Mouse (Mus musculus) 3134 (cell line): ENCODE measurements around the gene Hid1.
"Not testable (repeated sequence)": the region's sequence is repeated elsewhere in the genome, so short reads cannot be mapped to it uniquely, and the experiment has no call there.

ENCODE experiments used
- DNase-seq: peaks from one replicate; pipeline ENCODE4 v3.0.0-alpha.2; 2011; ENCODE audit warnings: low spot score; ENCODE audit not compliant: insufficient read length; ENCODE audit errors: extremely low read depth

Hid1 gene

DNA sequence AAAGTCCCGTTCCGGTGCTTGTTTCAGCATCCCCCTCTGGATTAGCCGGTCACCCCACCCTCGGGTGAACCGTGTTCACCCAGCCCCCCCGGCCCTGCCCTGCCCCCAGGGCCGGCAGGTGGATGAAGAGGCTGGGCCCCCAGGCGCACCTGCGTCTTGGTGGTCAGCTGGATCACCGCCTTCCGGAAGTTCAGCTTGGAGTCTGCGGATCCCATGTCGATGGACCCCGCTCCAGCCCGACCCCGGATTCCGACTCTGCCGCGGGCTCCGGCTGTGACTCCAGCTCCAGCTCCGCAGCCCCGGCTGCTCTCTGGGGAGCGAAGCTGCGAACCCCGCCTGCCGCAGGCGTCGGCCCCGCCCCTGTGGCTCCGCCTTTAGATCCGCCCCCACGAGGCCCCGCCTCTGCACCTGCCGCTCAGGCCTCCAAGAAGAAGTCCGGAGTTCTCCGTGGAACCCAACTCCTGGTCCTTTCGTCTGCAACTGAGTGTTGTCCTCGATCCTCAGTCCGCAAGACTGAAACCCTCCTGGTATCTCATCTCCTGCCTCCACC, at the start of gene Hid1:
Gene Hid1 (minus strand): TSS at position 362 of the 550 bp plus-strand sequence.
- peak; percentile 89 for DNase-seq

DNA sequence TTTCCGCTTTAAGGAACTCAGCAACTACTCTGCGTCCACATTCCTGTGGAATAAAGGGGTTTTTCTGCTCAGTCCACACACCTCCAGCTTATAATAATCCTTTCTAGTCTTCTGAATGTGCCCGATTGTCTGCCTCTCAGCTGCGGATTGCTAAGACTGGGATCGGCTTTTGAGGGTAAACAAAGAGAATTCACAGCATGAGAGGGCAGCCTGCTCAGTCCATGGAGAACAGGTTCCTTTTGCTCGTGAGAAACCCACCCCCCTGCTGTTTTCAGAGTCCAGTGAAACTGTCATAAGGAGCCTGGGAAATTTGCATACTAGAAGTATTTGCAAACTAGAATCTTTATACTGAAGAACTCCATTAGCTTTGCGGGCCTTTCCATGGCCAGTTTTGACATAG, 42.0 kb upstream of the Hid1 start:
- no peak for DNase-seq

DNA sequence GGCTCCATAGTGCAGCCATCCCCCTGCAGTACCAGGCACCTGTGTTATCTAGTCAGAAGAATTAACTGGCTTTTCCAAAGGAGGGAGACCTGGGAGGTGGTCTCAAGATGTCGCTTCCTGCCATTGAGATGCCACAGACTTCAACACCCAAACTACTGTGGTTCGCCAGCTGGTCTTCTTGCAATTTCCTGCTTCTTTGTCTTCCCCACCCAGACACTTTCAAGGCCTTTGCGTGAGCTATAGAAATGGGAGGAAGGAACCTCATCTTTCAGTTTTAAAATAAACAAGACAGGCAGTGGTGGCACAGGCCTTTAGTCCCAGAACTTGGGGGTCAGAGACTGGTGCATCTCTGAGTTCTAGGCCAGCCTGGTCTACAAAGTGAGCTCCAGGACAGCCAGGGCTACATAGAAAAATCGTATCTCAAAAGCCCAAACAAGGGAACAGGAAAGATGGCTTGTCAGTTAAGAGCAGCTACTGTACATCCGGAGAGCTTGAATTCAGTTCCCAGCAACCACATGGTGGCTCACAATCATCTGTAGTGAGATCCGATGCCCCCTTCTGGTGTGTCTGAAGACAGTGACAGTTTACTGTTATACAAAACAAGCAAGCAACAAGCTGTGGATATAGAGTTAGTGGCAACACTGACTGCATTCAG, 40.8 kb upstream of the Hid1 start:
- no peak for DNase-seq

DNA sequence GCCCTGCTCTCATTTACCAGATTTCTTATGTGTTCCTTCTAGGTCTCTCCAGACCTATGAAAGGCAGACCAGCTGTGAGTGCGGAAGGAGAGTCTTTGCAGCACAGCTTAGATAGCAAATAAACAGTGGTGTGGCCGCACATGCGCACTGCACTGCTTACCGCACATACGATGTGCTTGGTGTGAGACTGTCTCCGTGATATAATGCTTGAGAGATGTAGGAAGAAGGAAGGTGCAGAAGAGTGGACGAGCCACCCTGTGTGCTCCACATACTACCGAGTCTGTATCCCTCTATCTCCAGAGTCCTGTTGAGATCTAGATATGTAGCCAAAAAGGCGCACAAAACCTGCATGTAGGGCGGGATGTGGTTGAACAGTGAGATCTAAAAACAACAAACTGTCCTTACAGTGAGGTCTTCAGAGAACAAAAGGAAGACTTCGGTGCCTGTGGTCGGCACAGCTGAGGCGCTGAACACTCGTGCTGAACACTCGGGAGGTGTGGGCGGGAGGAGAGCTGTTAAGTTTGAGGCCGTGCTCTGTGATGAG, 39.4 kb upstream of the Hid1 start:
- DNase-seq = no peak

DNA sequence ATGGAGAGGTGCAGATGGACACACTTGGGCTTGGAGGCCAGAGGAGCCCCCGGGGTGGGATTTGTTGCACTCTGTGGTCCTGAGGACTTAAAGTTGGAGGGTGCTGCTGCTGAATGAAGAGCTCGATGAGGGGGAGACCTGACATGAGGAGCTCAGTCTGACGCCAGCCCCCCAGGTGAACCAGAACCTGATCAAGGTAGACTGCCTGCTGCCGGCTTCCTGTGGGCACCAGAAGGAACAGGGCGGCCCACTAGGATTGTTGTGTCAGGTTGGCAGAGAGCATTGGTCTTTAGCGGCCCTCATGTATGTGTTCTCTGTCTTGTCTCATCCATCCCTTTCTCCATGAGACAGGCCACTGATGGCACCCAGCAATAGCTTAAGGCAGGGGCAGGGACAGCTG, 38.2 kb upstream of the Hid1 start:
- DNase-seq = no peak

DNA sequence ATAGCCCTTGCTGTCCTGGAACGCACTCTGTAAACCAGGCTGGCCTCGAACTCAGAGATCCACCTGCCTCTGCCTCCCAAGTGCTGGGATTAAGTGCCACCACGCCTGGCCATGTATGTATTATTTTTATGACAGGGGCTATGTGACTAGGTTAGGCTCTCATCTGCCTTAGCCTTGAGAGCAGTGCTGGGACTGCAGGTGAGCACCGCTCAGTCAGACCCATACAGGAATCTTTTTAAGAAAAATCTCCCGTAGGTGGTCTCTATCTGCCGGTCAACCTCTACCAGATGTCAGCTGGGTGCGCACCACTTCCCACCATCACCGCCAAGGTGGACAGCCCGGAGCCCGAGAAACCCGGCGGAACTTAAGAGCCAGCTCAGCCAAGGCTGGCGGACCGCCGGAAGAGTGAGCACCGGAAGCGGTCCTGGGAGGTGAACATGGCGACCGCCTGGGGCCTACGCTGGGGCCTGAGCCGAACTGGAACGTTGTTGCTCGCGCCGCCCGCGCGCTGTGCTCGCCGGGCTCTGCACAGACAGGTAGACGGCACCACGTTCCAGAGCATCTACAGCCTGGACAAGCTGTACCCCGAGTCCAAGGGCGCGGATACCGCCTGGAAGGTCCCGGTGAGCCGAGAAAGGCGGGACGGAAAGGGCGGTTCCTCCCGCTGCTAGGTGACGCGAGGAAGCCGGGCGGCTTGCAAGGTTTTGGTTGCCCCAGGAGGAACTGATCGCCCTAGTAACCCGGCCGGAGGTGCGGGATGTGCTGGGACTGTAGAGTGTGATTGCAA, 36.0 kb upstream of the Hid1 start, which contains the start of gene Mrpl58:
Gene Mrpl58 (plus strand): TSS at position 415 of the 787 bp plus-strand sequence.
- peak; percentile 94 for DNase-seq

GRCm38 (mm10) chr11:115400630-115401391, 33.3 kb upstream of the Hid1 start:
- DNase-seq = no peak

DNA sequence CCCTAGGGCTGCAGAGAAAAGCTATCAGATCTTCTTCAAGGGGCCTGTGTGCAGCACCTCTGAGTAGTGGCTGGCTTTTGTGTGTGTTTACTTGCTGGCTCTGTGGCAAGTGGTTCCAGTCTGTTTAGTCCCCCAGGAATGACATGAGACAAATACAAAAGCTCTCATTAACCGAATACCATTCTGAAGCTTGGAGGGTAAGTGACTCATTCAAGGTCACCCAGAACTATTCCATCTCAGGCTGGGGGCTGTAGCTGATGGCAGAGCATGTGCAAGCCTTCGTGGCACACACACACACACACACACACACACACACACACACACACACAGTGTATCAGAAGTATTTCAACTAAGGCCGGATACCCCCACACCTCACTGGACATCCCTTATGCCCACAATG, 32.6 kb upstream of the Hid1 start:
- DNase-seq = no peak

GRCm38 (mm10) chr11:115398085-115398484, 30.5 kb upstream of the Hid1 start:
- no peak for DNase-seq

- DNase-seq = no peak
These were observed 26.3 kb upstream of the Hid1 start for GRCm38 (mm10) chr11:115393721-115394325.

GRCm38 (mm10) chr11:115391358-115391757, 23.8 kb upstream of the Hid1 start:
- no peak for DNase-seq

GRCm38 (mm10) chr11:115386859-115387258, 19.3 kb upstream of the Hid1 start:
- DNase-seq = not testable (repeated sequence)

GRCm38 (mm10) chr11:115384587-115384986, 17.0 kb upstream of the Hid1 start:
- peak; percentile 53 for DNase-seq

DNA sequence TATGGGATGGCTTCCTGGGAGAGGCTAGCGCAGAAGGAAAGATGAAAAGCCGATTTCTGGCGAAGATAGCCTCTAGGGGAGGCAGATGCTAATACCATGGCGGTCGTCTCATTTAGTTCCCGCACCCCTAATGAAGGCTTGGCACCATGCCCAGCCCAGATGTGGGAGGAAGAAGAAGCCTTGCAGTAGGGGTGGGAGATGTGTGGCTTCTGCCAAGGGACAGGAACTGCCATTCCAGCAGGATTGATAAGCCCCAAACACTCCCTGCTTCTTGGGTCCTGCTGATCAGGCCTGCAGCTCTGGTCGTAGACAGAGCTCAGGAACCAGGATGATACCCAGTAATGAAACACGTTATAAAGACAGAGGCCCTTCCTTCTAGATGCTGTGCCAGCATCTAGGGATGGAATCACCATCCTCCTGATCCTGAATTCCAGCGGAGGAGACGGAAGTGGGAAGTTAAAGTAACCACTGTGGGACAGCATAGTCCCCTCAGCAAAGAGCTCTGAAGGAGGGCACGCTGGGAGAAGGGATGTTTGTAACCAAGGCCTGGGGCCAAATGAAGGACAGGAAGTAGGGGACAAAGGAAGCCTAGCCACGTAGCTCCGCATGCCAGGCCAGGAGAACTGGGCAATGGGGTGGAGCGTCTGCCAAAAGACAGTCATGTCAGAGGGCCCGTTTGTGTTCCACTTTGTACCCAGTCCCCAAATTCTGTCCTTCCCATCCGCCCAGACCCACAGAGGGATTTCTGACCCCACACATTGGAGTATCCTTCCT, 16.3 kb upstream of the Hid1 start:
- no peak for DNase-seq

- peak; percentile 62 for DNase-seq
These were observed 15.3 kb upstream of the Hid1 start for GRCm38 (mm10) chr11:115382891-115383290.

GRCm38 (mm10) chr11:115381743-115382539, 14.4 kb upstream of the Hid1 start, which contains the start of gene Cdr2l:
Gene Cdr2l, plus strand, starts transcription at chr11:115381916.
- DNase-seq = peak; percentile 87

DNA sequence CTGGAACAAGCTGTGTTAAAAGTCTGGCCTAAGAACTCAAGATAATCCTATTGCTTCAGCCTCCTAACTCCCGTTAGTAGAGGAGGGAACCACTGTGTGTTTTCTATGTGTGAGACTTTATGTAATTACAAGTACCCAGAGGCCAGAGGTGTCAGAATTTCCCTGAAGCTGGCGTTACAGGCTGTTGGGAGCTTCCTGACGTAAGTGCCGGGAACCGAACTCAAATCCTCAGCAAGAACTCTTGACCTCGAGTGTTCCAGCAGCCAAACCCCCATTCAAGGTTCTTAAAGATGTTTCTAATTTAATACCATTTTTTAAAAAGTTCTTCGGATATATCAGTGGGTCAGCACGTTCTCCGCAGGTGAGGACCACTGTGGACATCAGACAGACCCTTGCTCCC, 13.7 kb upstream of the Hid1 start:
- DNase-seq = no peak

DNA sequence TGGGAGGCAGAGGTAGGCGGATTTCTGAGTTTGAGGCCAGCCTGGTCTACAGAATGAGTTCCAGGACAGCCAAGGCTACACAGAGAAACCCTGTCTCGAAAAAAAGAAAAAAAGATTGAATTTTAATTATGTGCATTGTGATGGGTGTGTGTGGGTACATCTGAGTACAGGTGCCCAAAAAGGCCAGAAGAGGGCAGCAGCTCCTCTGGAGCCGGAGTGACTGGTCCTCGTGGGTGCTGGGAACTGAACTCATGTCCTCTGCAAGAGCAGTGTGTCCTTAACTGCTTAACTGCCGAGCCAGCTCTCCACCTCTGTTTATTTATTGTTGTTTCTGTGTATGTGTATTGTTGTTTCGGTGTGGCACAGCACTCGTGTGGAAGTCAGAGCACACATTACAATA, 10.3 kb upstream of the Hid1 start:
- DNase-seq = no peak

DNA sequence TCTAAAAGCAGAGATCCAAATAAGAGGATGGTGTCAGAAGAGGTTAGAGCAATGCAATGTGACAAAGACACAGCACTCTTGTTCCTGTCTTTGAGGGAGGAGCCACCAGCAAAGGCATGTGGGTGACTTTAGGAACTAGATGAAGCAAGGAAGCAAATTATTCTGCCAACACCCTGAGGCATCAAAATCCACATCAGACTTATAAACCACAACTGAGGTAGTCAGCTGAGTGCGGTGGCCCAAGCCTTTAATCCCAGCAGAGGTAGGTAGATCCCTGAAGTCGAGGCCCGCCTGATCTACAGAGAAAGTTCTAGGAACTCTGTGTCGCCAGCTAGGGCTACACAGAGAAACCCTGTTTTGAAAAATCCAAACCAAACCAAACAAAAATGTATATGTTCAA, 9.7 kb upstream of the Hid1 start:
- no peak for DNase-seq
